Mouse (Mus musculus): ENCODE measurements around the gene Ddx27.
A peak's percentile ranks its signal among the peaks of the same experiment; 100 is the strongest.

The Ddx27 gene

DNA sequence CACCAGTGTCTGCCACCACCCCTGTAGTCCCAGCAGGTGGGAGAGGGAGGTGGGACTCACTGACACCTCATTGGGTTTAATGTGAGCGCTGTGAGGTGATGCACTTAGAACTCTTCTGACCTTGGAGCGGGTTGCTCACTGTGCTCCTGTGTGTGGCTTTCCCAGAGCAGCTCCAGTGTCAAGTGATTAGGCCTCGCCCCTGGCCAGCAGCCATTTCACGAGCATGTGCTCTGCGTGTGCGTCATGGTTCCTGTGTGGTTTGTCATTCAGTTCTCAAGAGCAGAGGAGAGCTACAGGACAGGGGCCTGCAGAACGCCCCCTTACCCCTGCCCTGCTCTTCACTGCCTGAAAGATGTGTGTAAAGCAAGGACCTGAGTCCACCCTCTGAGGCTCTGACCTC is 13.6 kb downstream of the Ddx27 start:
- no peak for DNase-seq (ENCODE audit: low read depth)

DNA sequence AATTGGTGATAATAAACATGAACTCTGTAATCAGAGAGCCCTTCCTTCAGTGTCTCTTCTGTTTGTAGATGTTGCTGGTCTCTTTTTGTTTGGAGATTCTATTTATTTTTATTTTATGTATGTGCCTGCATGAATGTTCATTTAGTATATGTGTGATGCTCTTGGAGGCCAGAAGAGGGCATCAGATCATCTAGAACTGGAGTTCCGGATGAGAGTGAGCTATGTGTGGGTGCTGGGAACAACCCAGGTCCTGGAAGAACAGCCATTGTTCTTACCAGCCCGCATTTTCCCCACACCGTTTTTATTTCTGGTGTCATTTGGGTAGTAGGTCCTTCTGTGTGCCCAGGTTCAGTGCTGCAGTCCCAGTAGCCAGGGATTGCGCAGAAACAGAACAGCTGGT is 15.5 kb downstream of the Ddx27 start:
- DNase-seq (ENCODE audit: low read depth): peak; percentile 23

DNA sequence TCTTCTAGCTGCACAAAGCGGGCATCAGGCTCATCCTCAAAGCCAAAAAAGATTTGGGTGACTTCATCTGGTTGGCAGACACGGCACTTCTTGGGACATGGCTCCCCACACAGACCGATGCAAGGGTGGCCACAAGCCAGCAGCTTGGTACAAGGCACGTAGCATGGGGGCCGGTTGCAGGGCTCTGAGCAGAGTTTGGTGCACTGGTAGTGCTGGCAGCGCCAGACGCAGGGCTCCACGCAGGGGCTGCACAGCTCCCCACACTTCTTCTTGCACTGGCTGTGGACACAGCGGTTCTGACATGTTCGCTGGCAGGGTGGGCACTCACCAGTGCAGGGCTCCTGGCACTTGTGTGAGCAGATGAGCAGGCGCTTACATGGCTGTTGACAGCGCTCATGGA is 22.7 kb downstream of the Ddx27 start:
- DNase-seq (ENCODE audit: low read depth): no peak

DNA sequence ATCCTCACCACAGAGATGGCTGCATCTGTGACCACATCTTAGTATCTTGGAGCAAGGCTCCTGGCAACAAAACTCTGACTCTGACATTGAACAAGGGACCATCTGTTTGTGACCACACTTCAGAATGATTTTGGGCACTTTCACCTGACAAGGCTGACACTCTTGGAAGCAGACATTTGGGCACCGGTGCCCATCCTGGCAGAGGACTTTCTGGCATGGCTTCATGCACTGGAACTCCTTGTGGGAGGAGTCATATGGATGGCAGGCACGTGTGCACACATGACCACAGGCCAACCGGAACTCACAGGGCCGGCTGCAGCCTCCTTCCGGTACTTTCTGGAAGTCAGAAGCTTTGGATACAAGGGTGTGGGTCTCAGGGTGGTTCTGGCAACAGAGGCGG is 23.3 kb downstream of the Ddx27 start:
- DNase-seq (ENCODE audit: low read depth): no peak

DNA sequence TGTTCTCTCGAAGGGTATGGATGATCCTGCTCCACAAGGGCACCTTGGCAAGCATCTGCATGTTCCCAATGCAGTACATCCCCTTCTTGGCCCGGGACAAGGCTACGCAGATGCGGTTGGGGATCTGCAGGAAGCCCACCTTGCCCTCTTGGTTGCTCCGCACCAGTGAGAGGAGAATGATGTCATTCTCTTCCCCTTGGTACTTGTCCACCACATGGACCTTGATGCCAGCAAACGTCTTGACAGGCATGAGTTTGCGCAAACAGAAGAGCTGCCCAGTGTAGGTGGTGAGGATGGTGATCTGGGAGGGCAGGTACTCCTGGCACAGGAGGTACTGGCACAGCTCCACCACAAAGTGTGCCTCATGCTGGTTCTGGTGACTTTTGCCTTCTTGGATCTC is 23.7 kb downstream of the Ddx27 start:
- DNase-seq (ENCODE audit: low read depth): no peak

DNA sequence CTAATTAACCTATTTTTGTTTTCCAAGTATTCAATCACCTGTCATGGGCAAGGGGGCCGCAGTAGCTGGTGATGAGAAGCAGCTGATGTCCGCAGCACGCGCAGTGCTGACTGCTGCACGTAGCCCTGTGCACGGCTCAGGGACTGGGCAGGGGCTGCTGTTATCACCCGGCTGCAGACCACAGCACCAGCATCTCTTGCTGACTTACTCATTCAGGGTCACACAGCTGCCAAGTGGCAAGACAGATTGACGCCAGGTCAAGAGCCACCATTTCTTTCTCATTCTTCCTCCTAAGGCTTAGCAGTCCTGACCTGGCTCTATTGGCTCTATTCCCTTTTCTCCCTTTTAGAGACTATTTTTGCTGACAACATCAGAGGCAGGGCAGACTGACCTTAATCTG is 24.4 kb downstream of the Ddx27 start:
- DNase-seq (ENCODE audit: low read depth): no peak

DNA sequence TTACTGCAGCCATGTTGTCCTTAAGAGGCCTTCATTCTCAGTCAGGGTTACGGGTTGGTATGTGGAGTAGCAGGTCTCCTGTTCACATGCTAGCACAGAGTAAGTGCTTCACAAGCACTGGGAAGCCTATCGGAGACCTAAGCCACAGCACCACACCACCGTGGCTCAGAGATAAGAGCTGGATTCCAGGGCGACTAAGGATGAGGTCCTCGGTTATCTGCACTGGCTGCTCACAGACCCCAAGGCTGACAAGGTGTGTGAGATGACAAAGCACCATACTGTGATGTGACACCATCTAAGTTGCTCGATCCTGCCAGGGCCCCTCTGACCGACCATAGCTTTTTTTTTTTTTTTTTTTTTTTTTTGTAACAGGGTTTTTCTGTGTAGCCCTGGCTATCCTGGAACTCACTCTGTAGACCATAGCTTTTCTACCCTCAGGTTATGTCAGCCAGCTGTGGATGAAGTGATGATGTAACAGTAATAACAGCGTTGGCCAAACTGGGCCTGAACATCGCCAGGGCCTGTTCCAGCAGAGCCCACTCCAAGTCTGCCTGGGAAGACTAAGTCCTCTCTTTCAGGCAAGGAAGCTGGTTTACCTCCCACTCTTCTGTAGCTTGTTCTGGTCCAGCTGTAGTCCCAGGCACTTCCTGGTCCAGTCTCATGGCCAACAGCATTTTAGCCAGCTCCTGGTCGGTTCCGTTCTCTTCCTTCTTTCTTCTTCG is 28.6 kb downstream of the Ddx27 start:
- DNase-seq (ENCODE audit: low read depth): no peak

DNA sequence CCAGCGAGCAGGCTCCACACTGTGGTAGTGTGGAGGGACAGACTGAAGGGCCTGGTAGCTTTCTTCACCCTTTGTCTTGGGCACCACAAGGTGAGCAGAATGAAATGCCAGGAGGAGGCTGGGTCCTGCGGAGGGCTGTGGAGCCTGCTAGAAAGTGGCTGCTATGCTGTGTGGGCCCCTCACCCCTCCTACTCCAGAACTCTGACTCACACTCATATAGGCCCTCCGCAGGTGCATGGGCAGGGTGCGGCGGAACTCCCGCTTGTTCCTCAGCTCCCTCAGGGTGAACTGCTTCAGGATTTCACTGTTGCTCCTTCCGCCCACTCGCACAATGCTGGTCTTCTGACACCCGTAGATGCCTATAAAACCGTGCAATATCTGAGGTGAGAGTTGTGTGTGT is 33.2 kb downstream of the Ddx27 start:
- DNase-seq (ENCODE audit: low read depth): no peak

DNA sequence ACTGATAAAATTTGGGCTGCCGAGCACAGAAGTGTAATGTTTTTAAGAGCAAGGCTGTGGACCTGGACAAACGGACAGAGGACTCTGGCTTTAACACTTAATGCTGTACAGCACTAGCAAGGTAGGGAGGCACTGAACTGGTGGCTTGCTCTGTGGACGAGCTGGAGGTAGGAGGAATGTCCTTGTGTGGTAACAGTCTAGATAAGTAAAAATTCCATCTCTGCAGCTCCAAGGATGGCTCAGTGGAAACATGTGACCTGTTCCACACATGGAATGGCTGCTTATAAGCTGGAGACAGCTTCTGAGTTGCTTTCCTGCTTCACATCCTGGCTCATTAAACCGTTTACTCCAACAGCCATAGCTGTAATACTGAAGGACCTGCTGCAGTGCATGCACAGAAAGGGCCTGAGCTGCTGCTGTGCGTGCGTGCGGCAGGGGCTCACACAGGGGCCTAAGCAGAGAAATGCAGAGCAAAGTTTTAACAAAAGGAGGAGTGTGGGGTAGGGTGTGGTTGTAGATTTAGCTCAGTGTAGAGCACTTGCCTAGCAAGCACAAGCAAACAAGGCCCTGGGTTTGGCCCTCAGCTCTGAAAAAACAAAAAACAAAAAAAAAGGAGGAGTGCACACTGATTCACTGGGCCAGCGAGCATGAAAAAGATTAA is 33.8 kb downstream of the Ddx27 start:
- no peak for DNase-seq (ENCODE audit: low read depth)

DNA sequence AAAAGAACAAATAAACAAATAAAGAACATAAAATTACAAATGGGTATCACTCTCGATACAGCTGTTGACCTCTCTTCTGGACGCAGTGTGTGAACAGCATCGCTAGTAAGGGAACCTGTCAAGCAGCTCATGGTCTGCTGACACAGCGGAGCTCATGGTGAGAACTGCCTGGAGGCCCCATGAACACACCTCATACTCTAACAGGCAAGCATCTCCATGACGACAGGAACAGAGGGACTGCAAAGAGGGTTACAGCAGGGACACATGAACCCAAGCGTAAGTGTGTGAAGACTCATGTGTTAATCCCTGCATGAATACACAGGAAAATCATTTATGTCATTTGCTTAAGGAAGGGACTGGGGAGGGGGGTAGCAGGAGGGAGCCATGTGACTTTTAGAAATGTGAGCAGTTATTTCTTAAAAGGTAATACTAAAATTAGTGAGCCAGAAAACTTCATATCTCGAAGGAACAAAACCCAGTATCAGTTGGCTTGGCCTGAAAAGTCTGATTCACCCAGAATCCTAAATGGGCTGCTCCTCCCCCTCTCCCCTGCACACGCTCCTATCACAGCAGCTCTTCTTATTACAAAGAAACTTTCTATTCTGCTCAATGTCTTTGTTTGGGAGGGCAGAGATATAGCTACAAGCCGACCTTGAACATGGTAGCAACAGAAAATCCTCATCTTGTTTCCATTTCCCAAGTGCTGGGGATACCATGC is 38.3 kb downstream of the Ddx27 start:
- DNase-seq (ENCODE audit: low read depth): no peak

DNA sequence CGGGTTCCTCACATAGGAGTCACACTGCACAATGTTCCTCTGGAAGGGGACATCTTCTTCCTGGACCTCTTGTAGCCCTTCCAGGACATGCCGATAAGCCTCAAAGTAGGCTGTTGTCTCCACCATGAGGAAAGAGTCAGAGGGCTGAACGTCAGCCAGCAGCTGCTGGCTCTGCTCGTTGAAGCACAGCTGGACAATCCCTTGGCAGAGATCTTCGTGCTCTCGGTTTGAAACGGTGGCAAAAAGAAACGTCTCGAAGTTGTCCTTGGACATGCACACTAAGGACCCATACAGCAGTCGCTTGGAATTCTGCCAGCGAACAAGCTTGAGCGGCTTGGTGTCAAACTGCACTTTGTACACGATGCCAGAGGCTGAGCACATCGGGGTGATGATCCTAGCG is 40.4 kb downstream of the Ddx27 start:
- DNase-seq (ENCODE audit: low read depth): no peak

DNA sequence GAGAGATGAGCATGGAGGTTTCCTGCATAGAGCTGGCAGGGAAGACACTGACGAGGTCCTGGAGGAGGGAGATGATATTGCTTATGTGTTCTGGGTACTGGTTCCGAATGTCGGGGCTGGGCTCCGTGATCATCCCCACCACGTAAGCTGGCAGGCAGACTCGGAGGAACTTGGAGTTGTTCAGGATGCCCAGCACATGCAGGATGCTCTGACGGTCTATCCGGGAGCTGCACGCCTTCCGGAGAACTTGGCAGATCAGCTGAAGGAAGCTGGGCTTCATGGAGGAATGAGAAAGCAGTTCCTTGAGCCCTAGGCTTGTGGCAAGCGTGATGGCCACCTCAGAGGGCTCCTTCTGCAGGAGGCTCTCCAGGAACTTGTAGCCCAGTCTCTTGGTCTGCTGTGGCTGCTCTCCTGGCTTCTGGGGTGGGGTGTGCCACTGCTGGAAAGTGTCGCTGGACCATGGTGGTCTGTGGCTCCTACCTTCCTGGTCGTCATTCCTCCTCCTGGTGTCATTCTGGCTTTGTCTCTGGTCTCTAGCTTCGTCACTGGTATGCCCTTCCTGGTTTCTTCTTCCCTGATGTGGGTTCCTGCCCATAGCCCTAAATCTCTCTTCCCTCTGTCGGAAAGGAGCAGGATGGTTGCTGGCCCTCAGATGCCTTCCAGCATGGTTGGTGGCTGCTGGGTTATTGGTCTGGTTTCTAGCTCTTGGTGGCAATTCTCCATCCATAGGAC is 41.4 kb downstream of the Ddx27 start:
- no peak for DNase-seq (ENCODE audit: low read depth)

DNA sequence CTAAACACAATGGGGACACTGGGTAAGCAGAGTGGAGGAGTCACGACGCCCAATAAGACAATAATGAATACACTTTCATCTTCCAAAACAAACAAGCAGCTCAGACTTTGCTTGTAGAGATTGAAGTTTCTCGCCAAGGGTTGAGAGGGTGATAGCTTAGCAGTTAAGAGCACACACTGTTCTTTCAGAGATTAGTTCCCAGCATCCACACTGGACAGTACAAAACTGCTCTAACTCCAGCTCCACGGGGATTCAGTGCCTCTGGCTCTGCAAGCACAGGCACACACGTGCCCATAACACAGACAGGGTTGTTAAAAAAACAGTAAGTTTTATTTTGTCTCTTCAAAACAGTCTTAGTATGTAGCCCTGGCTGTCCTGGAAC is 41.9 kb downstream of the Ddx27 start:
- no peak for DNase-seq (ENCODE audit: low read depth)

DNA sequence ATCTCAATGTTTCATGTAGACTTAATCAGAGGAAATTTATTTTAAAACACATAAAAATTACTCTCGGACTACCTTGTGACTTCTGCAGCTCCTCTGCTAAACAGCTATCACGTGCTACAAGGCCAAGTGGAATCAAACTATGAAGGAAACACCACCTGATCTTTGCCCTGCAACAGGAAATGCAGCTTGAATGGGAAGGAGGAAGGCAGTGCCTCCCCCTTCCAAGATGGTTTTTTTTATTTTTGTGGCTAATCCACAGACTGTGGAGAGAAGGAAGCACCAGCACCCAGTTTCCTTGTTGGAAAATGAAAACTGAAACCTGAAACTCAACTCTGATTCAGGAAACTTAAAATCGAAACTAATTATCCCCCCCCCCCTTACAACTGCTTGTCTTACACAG is 43.2 kb downstream of the Ddx27 start:
- peak; percentile 57 for DNase-seq (ENCODE audit: low read depth)

DNA sequence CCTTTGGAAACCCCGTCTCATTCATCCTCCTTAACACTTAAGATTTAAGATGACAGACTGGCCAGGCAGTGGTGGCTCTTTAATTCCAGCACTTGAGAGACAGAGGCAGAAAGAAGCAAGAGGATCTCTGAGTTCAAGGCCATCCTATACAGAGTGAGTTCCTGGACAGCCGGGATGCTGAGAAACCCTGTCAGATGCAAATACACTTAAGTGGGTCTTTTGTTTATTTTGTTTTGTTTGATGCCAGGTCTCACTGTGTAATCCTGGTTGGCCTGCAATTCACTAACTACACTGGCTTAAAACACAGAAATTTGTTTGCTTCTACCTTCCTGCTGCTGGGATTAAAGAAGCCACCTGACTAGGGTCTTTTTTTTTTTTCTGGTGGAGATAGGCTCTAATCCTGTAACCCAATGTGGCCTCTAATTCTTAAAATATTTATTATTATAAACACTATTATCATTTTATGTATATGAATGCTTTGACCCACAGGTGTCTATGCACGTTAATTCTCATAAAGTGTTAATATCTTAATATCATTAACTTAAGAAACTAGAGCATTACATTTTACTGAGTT is 43.9 kb downstream of the Ddx27 start:
- DNase-seq (ENCODE audit: low read depth): no peak

DNA sequence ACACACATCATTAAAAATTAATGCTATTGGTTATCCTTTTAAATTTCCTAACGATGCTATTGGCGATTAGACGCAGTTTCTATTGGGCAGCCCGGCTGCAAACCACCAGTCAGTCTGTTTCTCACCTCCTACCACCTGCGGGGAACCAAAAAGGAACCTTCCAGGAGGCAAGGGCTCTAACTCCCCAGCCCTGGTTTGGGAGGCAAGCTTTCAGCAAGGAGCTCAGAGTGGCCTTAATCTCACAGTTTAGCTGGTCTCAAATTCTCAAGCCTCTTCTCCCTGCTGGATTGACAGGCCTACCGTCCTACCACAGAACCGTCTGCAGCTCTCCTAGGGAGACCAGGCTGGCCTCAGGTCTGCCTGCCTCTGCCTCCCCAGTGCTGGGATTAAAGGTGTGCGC is 44.5 kb downstream of the Ddx27 start:
- DNase-seq (ENCODE audit: low read depth): no peak

DNA sequence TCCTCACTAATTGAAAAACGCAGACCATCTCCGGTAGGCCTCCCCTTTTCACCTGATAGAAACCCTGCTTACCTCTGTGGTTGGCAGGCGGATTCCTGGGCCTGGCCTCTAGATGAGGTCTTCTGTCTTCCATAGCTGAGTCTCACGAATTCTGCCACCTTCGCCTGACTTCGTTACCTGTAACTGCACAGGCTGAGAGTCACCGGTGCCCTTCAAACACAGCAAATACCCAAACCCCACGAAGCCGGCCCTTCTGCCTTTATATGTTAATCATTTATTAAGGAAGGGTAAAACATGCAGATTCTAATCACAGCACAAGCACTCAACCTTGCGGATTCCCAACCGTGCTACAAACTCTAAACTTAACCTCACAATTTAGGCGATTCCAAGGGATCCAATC is 45.0 kb downstream of the Ddx27 start:
- no peak for DNase-seq (ENCODE audit: low read depth)

DNA sequence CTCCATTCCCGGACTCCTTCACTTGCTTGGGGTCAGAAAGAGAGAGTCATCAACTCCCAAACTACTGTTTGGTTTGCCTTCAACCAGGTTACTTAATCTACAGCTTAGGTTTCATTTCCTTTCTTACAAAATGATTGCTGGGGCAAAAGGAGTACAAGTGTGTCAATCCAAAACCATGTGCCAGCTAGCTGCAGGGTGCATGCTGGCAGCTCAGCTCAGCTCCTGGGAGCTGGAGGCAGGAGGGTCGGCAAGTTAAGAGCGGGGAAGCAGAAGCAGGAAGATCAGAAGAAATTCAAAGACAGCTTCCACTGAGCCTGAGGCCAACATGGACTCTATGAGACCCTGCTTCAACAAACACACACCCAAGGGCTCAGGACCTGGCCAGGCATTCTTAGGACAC is 45.4 kb downstream of the Ddx27 start:
- peak; percentile 56 for DNase-seq (ENCODE audit: low read depth)

DNA sequence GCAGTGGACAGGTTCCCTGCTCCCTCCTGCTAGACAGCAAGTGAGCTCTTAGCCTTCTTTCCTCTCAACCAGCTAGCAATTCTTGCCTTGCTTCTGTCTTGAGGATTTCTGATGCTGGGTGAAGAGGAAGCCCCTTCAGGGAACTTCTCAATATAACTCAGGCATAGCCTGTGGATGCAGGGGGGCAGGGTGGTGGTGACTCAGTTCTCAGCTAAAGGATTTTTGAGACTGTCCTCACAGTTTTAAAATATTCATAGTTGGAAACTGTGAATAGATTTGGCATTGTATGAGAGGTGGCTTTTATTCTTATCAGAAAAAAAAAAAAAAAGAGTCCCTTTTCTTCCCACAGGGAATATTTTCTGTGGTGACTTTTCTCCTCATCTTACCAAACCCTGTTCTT is 45.8 kb downstream of the Ddx27 start:
- peak; percentile 31 for DNase-seq (ENCODE audit: low read depth)

DNA sequence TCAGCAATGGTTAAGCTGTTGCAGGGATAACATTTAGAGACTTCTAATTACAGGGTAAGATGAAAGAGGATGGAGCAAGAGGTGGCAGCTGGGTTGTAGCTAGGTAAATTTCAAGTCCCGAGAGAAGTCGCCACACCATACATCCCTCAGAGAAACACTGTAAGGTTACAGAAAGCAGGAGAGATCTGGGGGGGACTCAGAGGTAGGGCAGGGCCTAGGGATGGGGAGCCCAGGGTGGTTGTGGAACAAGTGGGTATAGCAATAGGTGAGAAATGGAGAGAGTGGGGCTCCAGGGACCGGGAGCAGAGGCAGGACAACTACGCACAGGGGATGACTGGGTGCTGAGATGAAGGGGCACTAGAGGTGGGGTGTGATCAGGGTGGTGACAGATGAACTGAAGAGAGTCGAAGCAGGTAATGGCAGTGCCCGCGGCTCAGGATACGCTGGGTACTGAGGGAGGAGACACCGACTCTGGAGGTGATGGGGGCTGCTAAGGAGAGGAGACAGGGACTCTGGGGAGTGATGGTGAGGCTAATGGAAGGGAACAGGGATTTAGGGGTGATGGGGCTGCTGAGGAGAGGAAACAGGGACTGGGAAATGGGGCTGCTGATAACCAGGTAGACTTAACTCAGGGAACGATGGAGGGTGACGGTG is 46.5 kb downstream of the Ddx27 start:
- DNase-seq (ENCODE audit: low read depth): no peak

DNA sequence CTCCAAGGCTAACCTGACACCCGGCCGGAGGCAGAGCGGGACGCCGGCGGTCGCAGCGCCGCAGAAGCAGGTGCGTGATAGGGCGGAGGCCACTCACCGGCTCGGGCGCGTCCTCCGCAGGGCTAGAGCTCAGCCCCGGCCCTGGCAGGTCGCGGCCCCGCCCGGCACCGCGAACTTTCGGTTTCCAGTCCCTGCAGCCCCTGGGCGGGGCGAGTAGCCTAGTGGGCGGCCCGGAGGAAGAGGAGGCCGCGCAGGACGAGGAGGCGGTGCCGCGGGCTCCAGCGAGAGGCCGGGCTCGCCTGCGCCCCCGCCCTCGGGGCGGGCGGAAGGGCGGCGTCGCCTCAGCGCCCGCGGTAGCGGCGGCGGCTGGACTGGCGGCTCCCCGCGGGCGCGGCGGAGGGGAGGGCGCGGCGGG is 47.5 kb downstream of the Ddx27 start:
- DNase-seq (ENCODE audit: low read depth): peak; percentile 92
